Mouse (Mus musculus): ENCODE results near the gene Sdccag8. TPM values are rescaled to one million over a fixed set of nuclear protein-coding genes. Genes with fewer than 3 reads are reported as not detected.

Gene Sdccag8
- polyA plus RNA-seq, 1 experiment: 3.9 TPM

GRCm38 (mm10) chr1:176982671-176983070 is 168.2 kb downstream of the Sdccag8 start:
- no peak for DNase-seq (ENCODE audit: low read depth)

GRCm38 (mm10) chr1:176985691-176986090 is 171.2 kb downstream of the Sdccag8 start:
- DNase-seq (ENCODE audit: low read depth): no peak

GRCm38 (mm10) chr1:176986275-176986674 is 171.8 kb downstream of the Sdccag8 start:
- no peak for DNase-seq (ENCODE audit: low read depth)

DNA sequence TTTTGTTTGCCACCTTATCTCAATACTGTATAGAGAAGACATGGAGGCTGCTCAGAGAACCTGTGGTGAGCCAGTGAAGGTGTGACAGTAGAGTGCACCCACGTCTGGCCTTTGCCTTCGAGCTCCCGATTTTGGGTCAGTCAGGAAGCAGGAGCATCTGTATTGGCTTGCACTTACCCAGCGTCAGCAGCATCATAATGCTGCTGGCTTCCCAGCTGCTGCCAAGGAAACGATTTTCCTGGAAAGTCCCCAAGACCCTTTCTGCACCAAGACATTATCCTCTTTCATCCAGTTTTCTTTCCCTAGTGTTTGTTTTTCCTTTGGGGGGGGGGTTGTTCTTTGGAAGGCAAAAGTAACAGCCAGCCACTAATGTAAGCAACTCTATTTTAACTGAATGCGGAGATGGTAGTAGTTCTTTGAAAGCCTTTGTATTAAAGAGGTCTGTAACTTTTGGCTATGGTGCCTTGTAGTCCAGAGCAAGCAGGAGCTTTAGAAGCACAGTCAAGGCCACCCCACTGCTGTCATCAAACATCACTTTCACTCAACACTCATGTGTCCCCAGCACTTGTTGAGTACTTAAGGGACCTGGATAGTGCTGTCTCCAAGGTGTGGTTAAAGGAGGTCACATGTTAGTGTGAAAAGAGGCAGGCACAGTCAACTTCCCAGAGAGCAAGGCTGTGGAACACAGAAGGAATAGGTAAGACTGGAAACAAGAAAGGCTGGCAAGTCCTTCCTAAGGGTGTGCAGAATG is 172.7 kb downstream of the Sdccag8 start:
- DNase-seq (ENCODE audit: low read depth): no peak

GRCm38 (mm10) chr1:176991473-176991872 is 177.0 kb downstream of the Sdccag8 start:
- DNase-seq (ENCODE audit: low read depth): no peak

DNA sequence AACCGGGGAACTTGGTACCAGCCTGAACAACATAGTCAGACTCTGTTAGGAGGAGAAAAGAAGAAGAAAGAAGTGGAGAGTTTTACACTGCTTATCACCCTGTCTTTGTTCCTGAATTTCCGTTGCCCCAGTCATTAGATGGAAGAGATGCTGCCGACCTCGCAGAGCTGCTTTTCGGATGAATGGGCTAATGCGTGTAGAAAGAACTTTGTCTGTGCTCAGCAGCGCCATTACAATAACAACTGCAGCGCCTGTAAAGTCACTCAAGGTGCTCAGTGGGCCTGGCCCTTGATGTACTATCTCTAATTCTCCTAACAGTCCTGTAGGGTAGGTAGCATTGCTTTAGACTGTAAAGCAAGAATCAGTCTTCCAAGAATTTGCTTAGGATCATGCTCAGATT is 178.1 kb downstream of the Sdccag8 start:
- no peak for DNase-seq (ENCODE audit: low read depth)

DNA sequence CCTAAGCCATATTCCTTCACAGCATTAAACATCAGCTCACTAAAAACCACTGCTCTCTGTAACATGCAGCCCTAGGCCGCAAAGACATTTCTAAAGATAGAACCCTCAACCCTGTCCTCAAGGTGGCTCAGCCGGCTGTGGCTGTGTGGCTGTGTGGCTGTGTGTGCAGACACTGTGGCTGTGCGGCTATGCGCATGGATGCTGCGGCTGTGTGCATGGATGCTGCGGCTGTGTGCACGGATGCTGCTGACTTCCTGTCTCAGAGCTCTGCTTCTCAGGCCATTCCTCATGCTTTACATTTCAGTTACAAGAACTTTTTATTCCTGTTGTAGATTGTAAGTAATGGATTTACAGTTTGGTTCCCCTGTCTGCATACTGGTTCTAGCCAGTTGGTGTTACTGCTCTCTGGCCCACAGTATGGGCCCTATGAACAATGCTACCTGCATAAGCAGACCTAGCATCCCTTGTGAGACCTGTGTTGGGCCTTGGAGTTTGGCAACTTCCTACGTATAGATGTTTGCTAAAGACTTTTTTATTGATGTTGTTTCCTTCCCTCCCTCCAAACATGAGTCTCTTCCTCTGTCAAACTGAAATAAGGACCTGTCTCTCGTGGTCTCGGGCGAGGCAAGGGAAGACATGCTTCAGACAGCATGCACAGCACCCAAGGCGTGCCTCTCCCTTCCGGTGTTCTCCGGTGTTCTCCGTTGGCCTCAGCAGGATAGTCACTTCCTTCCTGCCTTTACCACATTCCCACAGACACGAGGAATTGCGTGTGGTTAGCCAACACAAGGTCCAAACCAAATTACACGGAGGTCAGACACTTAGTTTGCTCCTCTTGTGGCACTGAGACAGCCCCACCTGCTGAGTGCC is 178.9 kb downstream of the Sdccag8 start:
- no peak for DNase-seq (ENCODE audit: low read depth)

GRCm38 (mm10) chr1:176994087-176994486 is 179.6 kb downstream of the Sdccag8 start:
- DNase-seq (ENCODE audit: low read depth): no peak

GRCm38 (mm10) chr1:176994707-176995418 is 180.4 kb downstream of the Sdccag8 start:
- no peak for DNase-seq (ENCODE audit: low read depth)

DNA sequence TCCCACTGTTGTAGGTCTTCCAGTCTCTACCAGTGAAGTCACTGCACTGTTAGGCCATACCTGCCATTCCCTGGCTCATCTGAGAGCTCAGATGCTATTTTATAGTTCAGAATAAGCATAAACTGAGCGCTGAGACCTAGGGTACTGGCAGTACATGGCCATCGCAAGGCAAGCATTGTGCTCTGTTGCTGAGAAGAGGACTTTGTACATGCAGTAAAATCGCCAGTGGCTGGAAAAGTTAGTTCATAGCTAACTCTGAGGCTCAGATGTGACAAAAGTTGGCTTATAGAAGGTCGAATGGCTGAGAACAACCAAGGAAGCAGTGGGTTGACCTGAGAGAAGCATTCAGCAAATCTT is 180.9 kb downstream of the Sdccag8 start:
- DNase-seq (ENCODE audit: low read depth): no peak

GRCm38 (mm10) chr1:176996166-176996565 is 181.7 kb downstream of the Sdccag8 start:
- DNase-seq (ENCODE audit: low read depth): no peak

DNA sequence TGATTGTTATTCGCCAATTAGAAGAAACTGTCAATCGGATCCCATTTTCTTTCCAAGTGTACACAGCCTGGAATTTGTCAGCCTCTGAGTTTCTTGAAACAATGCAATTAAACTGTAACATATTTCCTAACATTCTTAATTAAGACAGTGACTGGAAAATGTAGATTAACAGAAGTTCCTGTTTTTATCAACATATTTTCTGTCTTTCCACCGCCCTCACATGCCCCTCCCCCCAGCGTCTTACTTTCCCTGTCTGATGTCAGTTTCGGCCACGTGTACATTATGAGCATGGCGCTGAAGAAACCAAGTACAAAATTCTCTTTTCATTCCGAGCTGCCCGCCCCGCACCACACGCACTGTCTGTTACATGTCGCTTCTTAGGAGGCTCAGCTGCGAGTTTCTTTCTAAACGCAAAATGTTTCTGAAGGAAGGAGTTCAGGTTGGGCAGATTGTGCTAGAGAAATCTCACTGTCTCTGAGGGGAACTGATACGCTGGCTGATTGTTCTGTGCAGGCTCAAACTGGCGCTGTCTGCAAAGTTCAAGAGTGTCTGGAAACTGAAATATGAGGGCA is 182.3 kb downstream of the Sdccag8 start:
- DNase-seq (ENCODE audit: low read depth): no peak

GRCm38 (mm10) chr1:176997254-176997653 is 182.8 kb downstream of the Sdccag8 start:
- no peak for DNase-seq (ENCODE audit: low read depth)

- no peak for DNase-seq (ENCODE audit: low read depth)
These were observed 183.5 kb downstream of the Sdccag8 start for GRCm38 (mm10) chr1:176997711-176998689.

DNA sequence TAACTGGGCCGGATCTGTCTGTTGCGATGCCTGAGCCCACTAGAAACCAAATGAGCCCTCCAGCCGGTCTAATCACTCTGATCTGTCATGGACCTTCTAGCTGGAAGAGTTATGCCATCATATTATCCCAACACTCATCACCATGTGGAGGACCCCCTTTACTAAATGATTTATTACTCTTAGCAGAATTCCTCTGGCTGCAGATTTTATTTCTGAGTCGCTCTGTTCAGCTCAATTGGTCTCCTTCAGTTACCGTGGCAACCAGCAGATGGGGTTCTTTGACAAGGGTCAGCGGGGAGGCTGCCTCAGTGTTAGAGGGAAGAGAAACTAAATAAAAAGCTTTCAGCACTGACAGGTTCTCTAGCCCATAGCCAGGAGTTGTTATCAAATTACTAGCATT is 184.6 kb downstream of the Sdccag8 start:
- DNase-seq (ENCODE audit: low read depth): no peak

- no peak for DNase-seq (ENCODE audit: low read depth)
These were observed 188.5 kb downstream of the Sdccag8 start for GRCm38 (mm10) chr1:177002951-177003350.

DNA sequence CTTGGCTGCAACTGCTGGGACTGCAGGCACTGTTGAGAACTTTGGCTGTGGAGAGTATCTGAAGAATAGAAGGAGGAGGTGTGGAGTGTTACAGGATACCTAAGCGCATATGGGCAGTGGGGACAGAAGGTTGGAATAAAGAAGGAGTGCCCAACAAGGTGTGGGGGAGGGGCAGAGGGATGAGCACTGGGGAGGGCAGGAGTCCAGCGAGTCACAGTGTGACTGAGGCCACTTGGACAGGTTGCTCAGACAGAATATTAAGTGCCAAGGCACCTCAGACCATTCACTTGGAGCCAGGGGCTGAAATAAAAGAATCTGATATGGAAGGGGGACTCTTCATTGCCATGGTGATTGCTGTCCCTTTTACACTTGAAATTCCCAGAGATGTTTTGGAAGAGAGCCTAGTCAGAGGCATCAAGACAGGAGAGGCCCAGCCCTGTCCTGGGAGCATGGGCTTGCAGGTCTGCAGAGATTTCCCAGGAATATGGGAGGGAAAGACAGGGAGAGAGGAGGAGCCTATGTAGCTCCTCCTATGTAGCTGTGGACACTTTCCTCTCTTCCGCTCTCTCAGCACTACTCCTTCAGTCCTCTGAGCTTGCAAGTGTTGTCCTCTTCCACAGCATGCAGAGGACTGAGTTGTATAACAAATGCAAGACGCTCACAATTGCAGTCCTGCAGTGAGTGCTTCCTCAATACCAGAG is 189.7 kb downstream of the Sdccag8 start:
- no peak for DNase-seq (ENCODE audit: low read depth)

- DNase-seq (ENCODE audit: low read depth): no peak
These were observed 192.9 kb downstream of the Sdccag8 start for GRCm38 (mm10) chr1:177007405-177007804.

DNA sequence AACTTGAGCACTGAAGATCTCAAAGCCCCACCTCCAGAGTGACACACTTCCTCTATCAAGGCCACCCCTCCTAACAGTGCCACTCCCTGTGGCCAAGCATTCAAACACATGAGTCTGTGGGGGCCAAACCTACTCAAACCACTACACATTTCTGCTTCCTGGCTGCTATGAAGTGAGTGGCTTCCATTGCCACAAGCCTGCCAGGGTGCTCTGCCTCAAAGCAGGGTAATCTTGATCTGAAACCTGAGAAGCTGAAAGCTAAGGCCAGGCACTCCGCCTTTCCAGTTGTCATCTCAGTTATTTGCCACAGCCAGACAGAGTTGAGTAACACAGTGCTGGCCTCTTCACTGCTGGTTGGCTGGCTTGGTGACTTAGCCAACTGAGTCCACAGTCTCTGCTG is 194.3 kb downstream of the Sdccag8 start:
- DNase-seq (ENCODE audit: low read depth): no peak

DNA sequence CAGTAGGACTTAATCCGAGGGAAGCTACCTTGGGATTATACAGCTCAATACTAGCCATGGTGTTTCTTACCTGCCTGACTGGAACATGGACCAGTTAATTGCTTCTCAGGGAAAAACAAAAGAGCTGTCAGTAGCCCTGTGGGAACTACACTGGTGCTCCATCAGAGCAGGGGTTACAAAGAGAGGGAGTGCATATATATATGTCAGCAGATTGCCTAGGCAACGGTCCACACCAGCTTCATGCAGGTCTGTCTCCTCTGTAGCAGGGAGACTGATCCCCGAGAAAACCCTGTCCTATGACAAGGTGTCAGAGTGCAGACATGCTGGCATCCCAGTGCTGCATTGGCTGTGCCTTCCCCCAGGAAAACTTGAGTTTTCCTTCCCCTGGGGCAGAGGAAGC is 195.6 kb downstream of the Sdccag8 start:
- DNase-seq (ENCODE audit: low read depth): no peak

Data from gonadal fat pad, adult 2 months (tissue).